Mouse (Mus musculus) testis, adult 2 months (tissue): ENCODE results near the gene Hoxc10.

Source experiments
- CTCF ChIP-seq: fragments of 200-500 bp; IDR thresholded peaks from 2 replicates; pipeline ENCODE4 v1.5.1; 2012; ENCODE audit warnings: low read depth, mild to moderate bottlenecking, inconsistent platforms, low read length, moderate library complexity; ENCODE audit not compliant: control insufficient read depth, insufficient read depth, insufficient replicate concordance
- POLR2A ChIP-seq: fragments of 200-500 bp; IDR thresholded peaks from 2 replicates; pipeline ENCODE4 v1.6.1; 2012; ENCODE audit warnings: low read depth, mild to moderate bottlenecking, inconsistent platforms, low read length, moderate library complexity; ENCODE audit not compliant: control insufficient read depth

- no peak for TF ChIP-seq CTCF
- no peak for TF ChIP-seq POLR2A
Observed at GRCm38 (mm10) chr15:102955007-102955382, 11.6 kb upstream of the Hoxc10 start.
